Mouse (Mus musculus): ENCODE measurements at regions not wholly inside any gene's neighbourhood (a gene's known extent, or its start where the extent isn't known, plus 50 kb on each side); places are given as distances from the start of the nearest gene placed in this dataset.

DNA sequence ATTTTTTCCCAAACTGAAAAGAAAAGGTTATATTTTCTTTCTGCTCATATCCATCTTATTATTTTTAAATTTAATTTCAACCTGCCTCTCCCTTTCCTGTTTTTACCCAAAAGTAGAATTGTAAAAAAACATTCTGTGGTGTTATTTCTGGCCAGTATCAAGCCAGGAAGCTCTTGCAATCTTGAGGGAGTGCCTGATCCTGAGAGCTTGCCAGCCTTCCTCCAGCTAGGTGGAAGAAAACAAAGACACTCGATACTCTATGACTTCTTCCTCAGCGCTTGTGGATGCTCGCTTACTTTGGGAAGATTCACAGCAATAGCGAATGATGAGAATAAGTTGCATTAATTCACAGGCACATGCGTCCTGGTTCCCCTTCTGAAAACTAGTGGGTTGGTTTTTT is 73.4 kb downstream of the Atp6v1g3 start:
- TF ChIP-seq EP300 (optimal IDR thresholded peaks at IDR 0.05) (no peak), CTCF (IDR thresholded peaks at IDR 0.05; ENCODE audit: low read depth) (no peak)

All from stomach, postnatal 0 days (tissue).